30 mouse cellular contexts compared by ENCODE assay signal in the genomic region with DNA sequence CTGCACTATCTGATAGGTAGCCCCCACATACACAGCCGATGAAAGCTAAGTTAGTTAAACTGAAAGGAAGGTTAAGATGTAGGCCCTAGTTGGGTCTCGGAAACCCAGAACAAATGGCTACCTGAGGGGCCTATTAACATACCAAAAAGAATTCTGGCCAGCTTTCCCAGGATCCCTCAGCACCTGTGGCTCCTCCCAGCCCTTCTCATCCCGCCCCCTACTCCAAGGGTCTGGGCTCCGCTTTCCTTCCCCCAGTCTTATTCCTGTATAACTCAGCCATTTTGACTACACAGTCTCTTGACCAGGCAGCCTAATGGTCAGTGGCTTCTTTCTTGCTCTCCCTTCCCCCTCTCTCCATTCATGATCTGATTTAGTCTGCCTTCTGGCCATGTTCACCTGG. TPM values are rescaled to one million over a fixed set of nuclear protein-coding genes. Genes with fewer than 3 reads are reported as not detected.
"Had no signal": no experiment of that assay in that cellular context is flagged by ENCODE, and none has a peak within 500 bp of the region (broad histone marks: within the 10 kb centered on the region; RNA-seq: fewer than 3 reads in every experiment).

No protein-coding gene starts in this region.

- H3K9me3 ChIP-seq: heart, embryonic 13.5 days; heart, embryonic 15.5 days; hindbrain, embryonic 10.5 days; hindbrain, embryonic 12.5 days; intestine, embryonic 15.5 days; limb, embryonic 13.5 days; limb, embryonic 15.5 days; liver, embryonic 12.5 days had no signal

- ATAC-seq: hindbrain, embryonic 16.5 days; inflammation-experienced regulatory T-cells, adult 6 months; intestine, embryonic 15.5 days; intestine, postnatal 0 days; liver, embryonic 12.5 days had no signal

- H3K36me3 ChIP-seq: heart, embryonic 13.5 days; heart, embryonic 15.5 days; hindbrain, embryonic 10.5 days; hindbrain, embryonic 12.5 days; intestine, embryonic 15.5 days; limb, embryonic 13.5 days; limb, embryonic 15.5 days; liver, embryonic 12.5 days had no signal

- DNase-seq: gastrocnemius, postnatal 14 days; gastrocnemius, postnatal 36 days; heart, adult 2 months; heart, postnatal 4 days; kidney, adult 18-20 months; kidney, adult 8-10 months; kidney, postnatal 10 days; kidney, postnatal 25 days; kidney, postnatal 4 days; layer of hippocampus, adult 9-11 months; layer of hippocampus, postnatal 36 days; left cerebral cortex, postnatal 4 days had no signal

- H3K4me1 ChIP-seq: heart, embryonic 13.5 days; heart, embryonic 15.5 days; hindbrain, embryonic 12.5 days; intestine, embryonic 15.5 days; limb, embryonic 15.5 days; liver, embryonic 12.5 days had no signal

- H3K9ac ChIP-seq: heart, embryonic 13.5 days; heart, embryonic 15.5 days; hindbrain, embryonic 12.5 days; hindbrain, embryonic 14.5 days; intestine, embryonic 15.5 days; limb, embryonic 13.5 days; limb, embryonic 15.5 days; liver, embryonic 12.5 days; liver, embryonic 14.5 days had no signal

- H3K4me3 ChIP-seq: heart, adult 2 months; heart, embryonic 13.5 days; heart, embryonic 15.5 days; hindbrain, embryonic 10.5 days; hindbrain, embryonic 12.5 days; intestine, embryonic 15.5 days; limb, embryonic 13.5 days; limb, embryonic 15.5 days; liver, embryonic 12.5 days had no signal

- H3K27ac ChIP-seq: heart, adult 2 months; heart, embryonic 13.5 days; heart, embryonic 15.5 days; hindbrain, embryonic 10.5 days; hindbrain, embryonic 12.5 days; hindbrain, embryonic 14.5 days; intestine, embryonic 15.5 days; limb, embryonic 13.5 days; limb, embryonic 15.5 days; liver, embryonic 12.5 days; liver, embryonic 14.5 days had no signal

- H3K27me3 ChIP-seq: hindbrain, embryonic 12.5 days; limb, embryonic 15.5 days had no signal

- H3K4me2 ChIP-seq: heart, embryonic 11.5 days; heart, embryonic 13.5 days; heart, embryonic 15.5 days; hindbrain, embryonic 12.5 days; hindbrain, embryonic 14.5 days; intestine, embryonic 15.5 days; limb, embryonic 13.5 days; limb, embryonic 15.5 days; liver, embryonic 12.5 days had no signal

RNA-seq across cellular contexts. Expression of gene Fam19a4, which starts 13.7 kb away (rescaled TPM):
- total RNA-seq: heart, adult 2 months; heart, postnatal 25 days; heart, postnatal 4 days; liver, adult 2 months had no signal
- polyA plus RNA-seq: gonadal fat pad, adult 2 months; heart, adult 2 months; heart, embryonic 11.5 days; heart, embryonic 13.5 days; heart, postnatal 0 days; inflammation-experienced regulatory T-cells, adult 6 months; liver, adult 2 months; liver, embryonic 12.5 days had no signal
